Mouse (Mus musculus) stomach, embryonic 14.5 days (tissue): Measurements from ENCODE around the gene Rnf7. TPM values are rescaled to one million over a fixed set of nuclear protein-coding genes. Genes with fewer than 3 reads are reported as not detected.

Source experiments
- polyA plus RNA-seq: library from polyadenylated mRNA; unstranded; fragments of >200 nt; fragmentation: Nextera tagmentation; extraction: Ambion mirVana; gene quantifications from 2 replicates; pipeline ENCODE4 v1.2.1, GENCODE M21; 2014

The Rnf7 gene
- polyA plus RNA-seq, 1 experiment from 2014 or later: 254 TPM

Other genes with a start within 250 kb of the Rnf7 start
- gene Atp1b3, start 114.2 kb downstream of the Rnf7 start, polyA plus RNA-seq: 160 and 167 TPM in 2 replicates
- not detected in 2 replicates for gene Gm28729, start 46.6 kb upstream of the Rnf7 start, polyA plus RNA-seq
- gene Rasa2, start 152.9 kb upstream of the Rnf7 start, polyA plus RNA-seq: 24.3 and 25.0 TPM in 2 replicates